Mouse (Mus musculus): ENCODE measurements at regions not wholly inside any gene's neighbourhood (a gene's known extent, or its start where the extent isn't known, plus 50 kb on each side); places are given as distances from the start of the nearest gene placed in this dataset.

DNA sequence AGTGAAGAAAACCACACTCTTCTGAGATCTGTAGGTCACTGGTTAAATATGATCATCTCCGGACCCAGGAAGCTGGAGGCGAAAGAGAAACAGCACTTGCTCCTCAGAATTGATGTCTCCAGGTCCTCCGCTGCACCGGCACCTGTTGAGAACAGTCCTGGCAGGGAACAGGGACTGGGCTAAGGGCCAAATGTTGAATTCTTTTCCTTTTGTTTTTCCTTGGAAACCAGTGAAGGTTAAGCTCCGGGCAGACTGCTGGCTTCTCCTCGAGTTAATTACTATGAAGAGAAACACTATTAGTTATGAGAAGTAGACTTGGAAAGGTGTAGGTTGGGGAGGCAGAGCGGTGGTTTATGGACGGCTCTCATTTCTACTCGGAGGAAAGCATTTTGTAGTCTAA, 242.7 kb downstream of the Rngtt start:
- no peak for DNase-seq (ENCODE audit: low spot score)

- DNase-seq (ENCODE audit: low spot score), result no peak
Observed at GRCm38 (mm10) chr4:33554606-33555005, 244.5 kb downstream of the Rngtt start.

- no peak for DNase-seq (ENCODE audit: low spot score)
Observed at GRCm38 (mm10) chr4:33555231-33555933, 245.3 kb downstream of the Rngtt start.

GRCm38 (mm10) chr4:33555966-33556365, 245.9 kb downstream of the Rngtt start:
- DNase-seq (ENCODE audit: low spot score), result no peak

- DNase-seq (ENCODE audit: low spot score), result no peak
Observed at GRCm38 (mm10) chr4:33556661-33557540, 246.8 kb downstream of the Rngtt start.

- DNase-seq (ENCODE audit: low spot score), result no peak
Observed at GRCm38 (mm10) chr4:33570274-33570673, 260.2 kb downstream of the Rngtt start.

DNA sequence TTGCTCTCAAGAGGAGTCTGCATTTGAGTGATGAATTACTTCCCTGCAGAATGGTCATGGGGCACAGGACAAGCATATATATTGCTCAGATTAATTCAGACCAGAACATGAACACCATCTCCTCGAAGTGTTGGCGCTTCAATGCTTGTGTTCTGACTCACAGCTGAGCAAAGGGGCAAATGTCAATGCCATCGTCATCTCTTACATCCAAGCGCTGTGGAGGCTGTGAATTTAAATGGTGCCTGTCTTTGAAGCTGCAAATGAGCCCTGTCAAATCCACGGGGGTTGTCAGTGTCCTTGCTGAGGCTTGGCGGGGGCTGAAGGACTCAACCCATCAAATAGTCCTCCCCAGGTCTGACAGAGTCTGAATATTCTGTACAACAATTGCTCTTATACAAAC, 261.2 kb downstream of the Rngtt start:
- no peak for DNase-seq (ENCODE audit: low spot score)

- DNase-seq (ENCODE audit: low spot score), result no peak
Observed at GRCm38 (mm10) chr4:33577631-33578030, 267.5 kb downstream of the Rngtt start.

DNA sequence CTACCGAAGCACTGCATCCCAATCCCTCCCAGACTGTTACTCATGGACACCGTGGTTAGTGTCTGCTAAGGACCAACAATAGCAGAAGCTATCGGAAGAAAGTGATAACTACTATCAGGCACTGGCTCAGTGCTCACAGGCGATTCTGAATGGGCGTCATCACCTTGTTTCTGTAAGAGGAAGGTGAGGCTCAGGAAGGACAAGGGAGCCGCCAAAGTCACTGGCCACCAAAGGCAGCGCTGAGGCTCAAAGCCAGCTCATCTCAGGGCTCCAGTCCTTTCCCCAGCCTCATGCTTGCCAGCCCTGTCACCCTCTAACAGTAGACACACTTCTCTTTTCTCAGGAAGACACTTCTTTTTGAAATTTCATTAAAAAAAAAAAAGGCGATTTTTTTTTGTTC, 270.4 kb downstream of the Rngtt start:
- no peak for DNase-seq (ENCODE audit: low spot score)

- DNase-seq (ENCODE audit: low spot score), result no peak
Observed at GRCm38 (mm10) chr4:33581180-33581591, 271.1 kb downstream of the Rngtt start.

- no peak for DNase-seq (ENCODE audit: low spot score)
Observed at GRCm38 (mm10) chr4:33581766-33582525, 271.8 kb downstream of the Rngtt start.

GRCm38 (mm10) chr4:33582986-33583720, 273.0 kb downstream of the Rngtt start:
- no peak for DNase-seq (ENCODE audit: low spot score)

- DNase-seq (ENCODE audit: low spot score), result no peak
Observed at GRCm38 (mm10) chr4:33583979-33584907, 274.1 kb downstream of the Rngtt start.

- no peak for DNase-seq (ENCODE audit: low spot score)
Observed at GRCm38 (mm10) chr4:33585821-33586220, 275.7 kb downstream of the Rngtt start.

DNA sequence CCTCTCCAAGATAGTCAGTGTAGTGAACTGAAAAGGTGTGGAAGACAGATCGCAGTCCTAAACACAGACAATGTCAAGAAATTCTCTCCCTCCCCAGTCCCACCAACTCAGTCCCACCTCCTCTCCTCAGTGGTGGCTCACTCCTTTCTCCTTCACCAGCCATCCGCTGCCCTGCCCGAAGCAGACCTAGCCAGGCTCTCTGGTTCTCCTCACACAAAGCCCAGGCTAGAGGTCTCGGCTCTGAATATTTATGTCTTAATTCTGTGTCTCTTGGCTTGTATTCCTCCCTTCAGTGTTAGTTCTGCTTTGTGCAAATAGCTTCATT, 276.1 kb downstream of the Rngtt start:
- no peak for DNase-seq (ENCODE audit: low spot score)

DNA sequence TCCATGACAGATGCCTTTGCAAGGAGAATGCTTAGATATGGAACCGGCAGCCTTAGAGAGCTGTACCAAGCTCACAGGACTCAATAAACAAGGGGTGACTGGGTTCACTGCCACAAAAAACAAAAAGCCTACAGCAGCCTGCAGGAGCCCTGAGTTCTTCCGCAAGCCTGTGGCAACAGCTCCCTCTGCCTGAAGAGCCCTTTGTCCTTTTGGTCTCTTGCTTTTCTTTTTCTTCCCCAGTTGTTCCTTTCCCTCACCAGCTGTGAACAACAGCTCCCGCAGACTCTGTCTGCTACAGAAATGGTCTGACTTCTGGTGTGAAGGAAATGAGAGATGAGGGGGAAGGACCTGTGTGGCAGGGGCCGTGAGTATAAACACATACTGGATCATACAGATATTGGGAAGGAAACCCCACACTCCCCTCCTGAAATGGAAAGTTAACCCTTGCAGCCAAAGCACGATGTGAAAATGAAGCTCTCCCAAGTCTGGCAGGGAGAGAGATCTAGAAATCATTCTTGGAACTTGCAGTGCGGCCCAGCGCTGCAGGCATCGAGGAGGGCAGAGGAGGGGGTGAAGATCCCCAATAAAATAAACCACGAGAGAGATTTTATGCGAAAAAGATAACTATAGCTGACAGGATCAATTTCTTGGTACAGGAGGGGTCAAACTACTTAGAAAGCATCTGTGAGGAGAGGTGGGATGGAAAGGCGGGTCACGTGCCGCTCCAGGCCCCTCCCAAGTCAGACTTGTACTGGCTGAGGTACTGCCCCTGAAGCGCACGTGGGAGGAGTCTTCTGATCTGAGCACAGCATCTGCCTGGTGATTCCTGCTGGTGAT, 276.7 kb downstream of the Rngtt start:
- DNase-seq (ENCODE audit: low spot score), result peak; percentile 7

- no peak for DNase-seq (ENCODE audit: low spot score)
Observed at GRCm38 (mm10) chr4:33587666-33588065, 277.6 kb downstream of the Rngtt start.

DNA sequence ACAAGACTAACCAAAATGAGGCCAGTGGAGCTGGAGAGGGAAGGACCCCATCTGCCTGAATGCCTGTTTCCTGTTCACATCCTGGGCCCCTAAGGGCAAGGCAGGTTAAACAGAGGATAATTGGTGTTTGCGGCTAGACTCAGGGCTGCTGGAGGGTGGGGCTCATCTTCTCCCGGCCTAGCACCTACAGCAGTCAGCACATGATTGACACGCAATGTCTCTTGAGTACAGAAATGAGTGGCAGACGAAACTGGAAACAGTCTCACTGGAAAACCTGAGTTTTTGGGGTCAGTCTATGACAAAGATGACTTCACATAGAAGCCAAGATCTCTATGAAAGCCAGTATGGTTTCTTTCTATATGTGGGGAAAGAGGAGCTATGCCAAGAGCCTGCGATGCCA, 278.0 kb downstream of the Rngtt start:
- DNase-seq (ENCODE audit: low spot score), result no peak

DNA sequence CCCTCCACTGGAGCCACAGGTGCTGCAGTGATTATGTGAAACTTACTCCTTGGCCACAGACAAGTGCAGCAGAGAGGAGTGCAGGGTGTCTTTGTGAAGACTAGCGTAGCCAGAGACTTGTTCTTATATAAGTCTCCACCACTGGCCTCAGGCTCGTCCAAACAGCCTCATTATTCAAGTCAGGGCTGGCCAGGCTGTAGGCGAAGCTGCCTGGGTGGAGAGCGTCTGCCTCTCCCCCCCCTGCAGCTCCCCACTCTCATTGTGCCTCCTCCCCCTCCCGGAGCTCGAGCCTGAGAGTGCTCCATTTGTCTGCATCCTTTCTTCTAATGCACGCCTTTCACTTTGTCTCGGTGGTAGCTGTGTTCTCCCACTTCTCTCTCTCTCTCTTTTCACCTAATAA, 279.1 kb downstream of the Rngtt start:
- no peak for DNase-seq (ENCODE audit: low spot score)
